Mouse (Mus musculus) adrenal gland, postnatal 36 days (tissue): ENCODE measurements around the gene Srek1ip1. TPM values are rescaled to one million over a fixed set of nuclear protein-coding genes. Genes with fewer than 3 reads are reported as not detected.

Source experiments
- DNase-seq, 2 experiments: peaks; one replicate each; pipeline ENCODE4 v3.0.0; 2021; ENCODE audit warnings: mixed read lengths in 1 of 2
- long read RNA-seq, 2 experiments: library from polyadenylated mRNA; stranded (forward); transcript quantifications; one replicate each; pipeline ENCODE4 v2.0.0; 2021; ENCODE audit warnings: borderline sequencing depth in 2 of 2
- total RNA-seq, 2 experiments: library from RNA; stranded (reverse); gene quantifications; 2 replicates each; pipeline ENCODE4 v1.2.3; 2021

Gene Srek1ip1
- total RNA-seq, result 10 to 100 TPM; 19.3 to 19.6 TPM
- long read RNA-seq, experiment 1, transcript Srek1ip1-201 (5 exons, 2,365 nt), result major isoform, 14 of 20 reads
- long read RNA-seq, experiment 1, partial matches to known transcripts, result 3 of 20 reads
- long read RNA-seq, experiment 1, other reads (novel, unspliced or antisense), result 3 of 20 reads
- long read RNA-seq, experiment 2, transcript Srek1ip1-201 (5 exons, 2,365 nt), result major isoform, 9 of 9 reads
- long read RNA-seq, experiment 2, partial matches to known transcripts, result 0 of 9 reads
- long read RNA-seq, experiment 2, other reads (novel, unspliced or antisense), result 0 of 9 reads

DNA sequence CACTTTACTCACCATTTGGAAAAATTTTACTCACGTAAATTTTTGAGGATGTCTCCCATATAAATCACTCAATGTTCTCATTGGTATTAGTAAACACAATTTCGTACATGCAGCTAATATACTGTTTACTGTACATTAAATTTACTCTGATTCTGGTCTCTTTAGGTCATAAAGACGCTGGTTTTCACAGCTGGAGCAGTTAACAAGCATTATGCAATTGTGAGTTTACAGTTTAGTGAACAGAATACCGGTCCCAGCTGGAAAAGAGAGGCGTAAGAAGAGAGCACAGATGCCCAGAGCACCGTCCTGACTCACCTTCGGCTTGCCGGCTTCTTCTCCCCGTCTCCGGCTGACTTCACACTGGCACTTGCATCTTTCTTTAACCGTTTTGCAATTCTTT is at the start of gene Srek1ip1:
Srek1ip1 (plus strand) TSS at position 301 of the 400 bp plus-strand sequence.
- no peak for DNase-seq

DNA sequence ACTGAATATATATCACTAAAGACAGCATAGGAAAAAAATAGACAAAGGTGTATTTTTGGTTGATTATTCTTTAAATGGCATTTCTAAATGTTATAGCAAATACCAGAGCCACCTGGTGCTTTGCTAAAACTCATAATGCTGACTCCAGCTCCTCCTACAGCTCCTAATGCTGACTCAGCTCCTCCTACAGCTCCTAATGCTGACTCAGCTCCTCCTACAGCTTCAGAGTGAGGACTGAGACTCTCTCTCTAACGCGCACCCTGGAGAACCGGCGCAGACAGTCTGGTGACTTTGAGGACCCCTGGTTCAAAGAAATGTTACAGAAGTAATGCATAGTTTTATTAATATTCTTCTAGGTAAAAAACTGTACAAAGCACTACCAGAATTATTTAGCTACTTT is 49.4 kb upstream of the Srek1ip1 start:
- no peak for DNase-seq

DNA sequence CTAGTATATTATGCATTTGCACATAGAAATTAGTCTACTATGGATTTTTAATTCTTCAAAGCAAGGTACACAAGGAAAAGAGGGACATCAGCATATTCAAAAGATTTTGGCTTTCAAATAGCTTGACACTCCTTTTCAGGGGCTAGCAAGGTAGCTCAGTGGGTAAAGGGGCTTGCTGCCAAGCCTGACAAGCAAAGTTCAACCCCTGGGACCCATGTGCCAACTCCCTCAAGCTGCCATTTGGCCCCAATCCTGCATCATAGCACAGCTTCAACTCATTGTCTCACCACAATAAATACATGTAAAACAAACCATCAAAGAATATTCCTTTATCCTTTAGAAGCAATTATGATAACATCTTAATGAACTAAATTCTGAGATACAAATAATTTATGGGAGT is 45.3 kb upstream of the Srek1ip1 start:
- no peak for DNase-seq

DNA sequence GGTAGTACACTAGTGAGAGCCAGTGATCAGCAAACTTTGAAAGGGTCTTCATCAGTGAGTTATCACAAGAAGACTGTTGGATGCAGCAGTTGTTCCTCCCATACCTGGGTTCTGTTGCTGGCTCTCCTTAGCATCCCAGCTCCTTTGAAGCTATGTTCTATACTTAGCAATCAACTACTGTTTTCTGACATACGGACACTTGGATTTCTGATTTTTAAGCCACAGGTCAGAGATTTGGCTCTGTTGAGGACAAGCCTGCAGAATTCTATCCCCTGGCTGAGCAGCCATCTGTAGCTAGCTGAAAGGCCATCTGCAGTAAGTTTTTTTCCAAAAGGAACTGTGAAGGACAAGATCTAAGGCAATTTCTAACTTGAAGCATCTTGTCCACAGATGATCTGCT is 32.9 kb upstream of the Srek1ip1 start:
- DNase-seq, result no peak

DNA sequence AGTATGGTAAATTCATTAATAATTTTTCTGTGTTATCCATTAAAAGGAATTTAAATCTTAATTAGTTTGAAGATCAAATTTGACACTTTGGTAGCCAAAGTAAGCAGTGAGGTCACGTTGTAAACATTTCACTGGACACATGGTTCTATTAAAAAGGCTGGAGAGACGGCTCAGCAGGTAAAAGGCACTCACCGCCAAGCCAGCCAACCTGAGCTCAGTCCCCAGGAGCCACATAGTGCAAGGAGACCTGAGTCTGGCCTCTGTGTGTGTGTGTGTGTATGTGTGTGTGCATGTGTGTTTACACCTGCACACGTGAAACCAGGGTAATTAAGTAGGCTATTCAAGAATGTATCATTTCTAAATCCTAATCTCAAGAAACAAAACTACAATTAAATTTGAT is 29.9 kb upstream of the Srek1ip1 start:
- DNase-seq, result no peak

DNA sequence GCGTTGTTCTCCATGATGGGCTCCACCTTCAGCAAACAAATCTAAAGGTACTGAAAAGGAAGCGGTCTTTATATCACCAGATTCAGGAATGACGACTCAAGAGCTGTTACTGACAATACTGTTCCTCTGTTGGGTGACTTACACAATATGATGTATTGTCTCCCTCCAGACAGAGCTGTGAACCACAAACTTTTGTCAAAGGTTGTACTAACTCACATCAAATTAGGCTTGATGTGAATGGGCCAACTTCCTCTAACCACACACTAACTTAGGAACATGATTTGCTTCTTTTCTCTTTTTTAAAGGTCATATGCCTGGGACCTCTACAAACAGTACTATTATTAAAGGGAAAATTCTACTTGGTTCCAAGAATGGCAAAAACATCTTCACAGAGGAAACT is 29.1 kb upstream of the Srek1ip1 start:
- DNase-seq, result no peak

DNA sequence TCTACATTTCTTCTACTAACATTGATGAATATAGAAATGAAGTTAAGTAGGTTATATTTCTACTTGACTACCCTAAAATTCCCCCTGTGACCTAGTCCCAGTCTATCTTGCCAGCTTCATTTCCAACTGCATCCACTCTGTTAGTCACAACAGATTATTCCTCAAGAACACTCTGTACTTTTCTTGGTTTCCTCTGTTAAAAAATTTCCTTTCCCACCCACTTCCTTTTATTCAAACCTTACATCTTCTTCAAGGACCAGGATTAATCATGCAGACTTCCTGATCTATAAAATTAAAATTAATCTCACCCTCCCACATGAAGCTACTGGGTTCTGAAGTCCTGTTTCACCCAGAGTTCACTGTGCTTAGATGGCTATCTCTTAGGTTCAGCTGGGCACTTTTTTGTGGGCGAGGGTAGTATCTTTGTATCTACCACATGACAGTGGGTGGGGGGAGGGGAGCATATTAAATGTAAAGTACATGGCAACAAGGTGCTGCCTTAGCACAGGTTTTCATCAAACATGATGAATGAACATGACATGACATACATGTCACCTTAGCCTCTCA is 13.1 kb upstream of the Srek1ip1 start:
- DNase-seq, result no peak

DNA sequence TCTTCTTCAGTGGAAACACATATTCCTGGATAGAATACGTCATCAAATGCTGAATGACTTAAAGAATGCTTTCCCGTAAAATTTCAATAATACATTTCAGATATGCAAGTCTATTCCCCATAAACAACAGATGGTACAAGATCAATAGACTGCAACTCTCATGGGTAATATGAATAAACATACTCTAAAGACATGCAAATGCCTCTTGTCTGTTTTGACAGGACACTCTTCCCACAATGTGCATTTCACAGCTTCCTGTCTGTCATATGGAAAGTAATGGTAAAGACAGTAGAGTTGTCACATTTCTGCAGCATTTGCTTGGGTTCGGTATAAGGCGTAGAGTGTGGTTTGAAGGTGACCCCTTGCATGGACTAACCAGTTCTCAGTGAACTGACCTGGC is 5.0 kb upstream of the Srek1ip1 start:
- no peak for DNase-seq

DNA sequence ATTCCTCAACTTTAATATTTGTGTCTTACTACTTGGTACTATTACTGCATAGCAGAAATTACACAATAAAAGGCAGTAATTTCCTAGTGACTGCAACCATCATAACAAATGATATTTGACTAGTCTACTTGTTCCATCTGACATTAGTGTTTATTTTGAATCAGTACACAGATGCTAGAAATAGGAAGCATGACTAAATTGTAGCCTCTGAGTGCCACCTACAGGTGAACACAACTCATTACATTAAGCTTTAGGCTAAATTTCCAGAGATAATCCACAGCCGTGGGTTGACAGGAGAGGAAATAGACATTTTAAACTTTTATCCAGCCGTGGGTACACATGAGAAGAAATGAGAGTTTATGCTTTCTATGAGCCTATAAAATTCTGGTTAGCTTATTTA is 2.6 kb upstream of the Srek1ip1 start:
- DNase-seq, result peak; percentile 2 to 35

DNA sequence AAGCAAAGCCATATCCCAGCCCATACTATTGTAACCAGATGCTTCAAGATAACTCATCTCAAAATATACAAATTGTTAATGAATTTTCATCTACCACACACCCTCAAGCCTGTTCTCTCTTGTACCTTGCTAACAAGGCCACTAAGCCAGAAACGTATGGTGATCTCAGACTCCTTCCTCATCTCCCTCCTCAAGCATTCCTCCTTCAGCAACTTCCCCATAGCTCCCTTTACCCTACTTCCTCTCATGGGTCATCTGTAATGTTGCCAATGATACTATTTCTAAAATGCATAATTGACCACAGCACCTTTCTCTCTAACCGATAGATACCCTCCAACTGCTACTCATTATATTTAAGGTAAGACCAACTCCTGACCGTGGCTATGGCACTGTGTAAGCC is 2.1 kb downstream of the Srek1ip1 start:
- no peak for DNase-seq

DNA sequence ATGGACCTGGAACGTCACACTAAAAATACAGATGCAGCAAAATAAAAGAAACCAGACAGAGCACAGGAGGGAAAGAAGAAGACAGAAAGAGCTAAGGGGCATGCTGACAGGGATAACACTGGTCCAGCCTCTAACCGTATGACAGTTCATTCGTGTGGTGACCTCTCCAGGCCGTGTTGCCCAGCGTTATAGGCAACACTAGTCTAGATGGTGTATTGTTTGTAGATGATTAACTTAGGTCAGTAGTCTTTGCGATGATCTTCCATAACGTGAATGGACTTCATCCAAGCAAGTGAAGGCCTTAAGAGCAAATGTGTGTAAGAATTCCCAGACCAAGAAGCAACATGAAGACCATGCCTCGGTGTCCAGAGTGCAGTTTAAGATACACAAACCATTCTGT is 6.8 kb downstream of the Srek1ip1 start:
- DNase-seq, result no peak

DNA sequence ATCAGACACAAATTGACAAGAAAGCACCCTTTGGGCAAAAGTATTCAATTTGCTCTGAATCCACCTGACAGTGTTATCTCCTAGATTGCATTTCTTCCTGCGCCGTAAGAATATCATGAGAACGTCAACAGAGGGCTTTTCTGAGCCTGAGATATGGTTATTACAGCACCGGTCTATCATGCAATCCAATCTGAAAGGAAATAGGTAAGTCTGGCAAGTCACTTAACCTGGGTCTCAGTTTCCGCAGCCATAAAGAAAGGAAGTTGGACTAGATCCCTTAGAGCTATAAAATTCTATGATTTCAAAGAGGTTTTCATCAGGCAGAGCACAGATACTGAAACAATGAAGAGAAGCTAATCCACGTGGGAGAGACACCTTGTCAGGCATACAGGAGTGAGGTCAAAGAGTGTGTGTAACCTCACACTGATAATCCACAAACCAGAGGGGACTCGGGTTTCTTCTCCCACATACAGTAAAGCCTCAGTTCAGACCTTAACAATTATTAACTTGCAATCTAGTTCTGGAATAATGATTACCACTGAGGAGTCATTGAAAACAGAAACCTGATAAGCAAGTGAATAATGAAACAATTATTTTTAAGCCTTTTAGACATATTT is 7.4 kb downstream of the Srek1ip1 start:
- no peak for DNase-seq

DNA sequence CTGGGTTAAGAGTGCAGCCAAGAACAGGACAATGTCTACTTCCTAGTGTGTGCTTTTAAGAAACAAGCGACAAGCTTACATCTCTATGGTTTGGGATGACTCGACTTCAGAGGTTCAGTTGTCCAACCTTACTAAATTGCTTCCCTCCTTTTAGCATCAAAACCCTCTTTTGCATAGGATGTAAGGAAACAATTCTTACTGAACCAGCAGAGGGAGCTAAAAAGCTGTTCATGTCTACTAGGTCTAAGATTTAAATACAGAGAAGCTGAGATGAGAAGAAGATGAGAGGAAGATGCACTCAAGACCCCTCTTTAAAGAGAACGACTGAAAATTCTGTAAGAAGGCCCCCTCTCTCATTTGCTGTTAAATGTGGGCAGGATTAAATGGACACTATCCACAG is 13.4 kb downstream of the Srek1ip1 start:
- no peak for DNase-seq

DNA sequence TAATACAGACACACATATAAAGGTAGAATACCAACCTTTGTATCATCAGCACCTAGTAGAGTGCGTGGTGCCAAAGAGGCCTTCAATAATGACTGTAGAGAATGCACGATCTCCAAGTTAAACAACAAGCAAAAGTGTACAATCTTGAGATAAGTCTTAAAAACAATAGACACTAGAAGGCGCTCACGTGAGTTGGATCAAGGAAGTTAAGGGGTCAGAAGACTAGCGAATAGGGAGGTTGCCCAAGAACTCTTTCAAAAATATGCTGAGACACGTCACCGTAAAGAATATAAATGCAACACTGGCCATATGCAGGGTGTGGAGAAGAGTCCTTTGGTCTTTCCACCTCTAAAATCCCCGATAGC is 24.0 kb downstream of the Srek1ip1 start:
- DNase-seq, result no peak

DNA sequence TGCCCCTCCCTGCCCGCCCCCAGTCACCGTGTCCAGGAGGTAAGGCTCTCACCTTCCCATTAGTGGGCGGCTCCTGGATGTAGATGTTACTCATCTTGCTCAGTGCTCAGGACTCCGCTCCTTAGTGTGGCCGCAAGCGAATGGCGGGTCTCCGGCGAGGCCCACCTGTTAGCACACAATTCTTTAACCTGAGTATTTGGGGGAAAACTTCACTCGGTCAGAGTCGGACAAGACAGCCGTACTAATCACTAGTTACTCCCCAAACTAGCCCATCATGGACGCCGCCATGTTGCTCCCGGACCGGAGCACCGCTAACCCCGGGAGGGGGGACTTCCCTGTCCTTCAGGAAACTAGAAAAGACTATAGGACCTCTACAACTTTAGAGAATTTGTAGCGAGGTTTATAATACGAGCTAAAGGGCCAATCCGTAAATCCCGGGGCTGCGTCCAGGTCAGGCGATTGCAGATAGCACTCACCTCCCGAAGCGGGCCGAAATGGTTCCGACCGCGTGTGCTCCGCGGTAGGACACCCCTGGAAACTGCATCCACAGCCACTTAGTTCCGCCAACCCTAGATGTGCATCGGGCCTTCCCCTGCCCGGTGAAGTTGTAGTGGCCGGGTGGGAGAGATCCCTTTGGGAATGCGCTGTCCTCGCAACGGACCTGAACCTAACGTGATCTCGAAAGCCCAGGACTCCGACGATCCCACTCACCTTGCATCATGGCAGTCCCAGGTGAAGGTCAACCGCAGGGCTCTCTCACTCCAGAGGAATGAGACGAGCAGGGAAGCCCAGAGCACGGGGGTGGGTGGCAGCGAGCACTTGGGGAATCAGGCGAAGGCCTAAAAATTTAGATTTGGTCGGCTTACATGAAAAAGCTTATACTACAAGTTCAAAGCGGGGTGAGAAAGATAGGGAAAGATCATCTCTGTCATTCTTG is 24.6 kb downstream of the Srek1ip1 start, which contains the start of gene Cwc27:
Cwc27 (minus strand) TSS at position 508 of the 937 bp plus-strand sequence.
- DNase-seq, result peak; percentile 79 to 82

DNA sequence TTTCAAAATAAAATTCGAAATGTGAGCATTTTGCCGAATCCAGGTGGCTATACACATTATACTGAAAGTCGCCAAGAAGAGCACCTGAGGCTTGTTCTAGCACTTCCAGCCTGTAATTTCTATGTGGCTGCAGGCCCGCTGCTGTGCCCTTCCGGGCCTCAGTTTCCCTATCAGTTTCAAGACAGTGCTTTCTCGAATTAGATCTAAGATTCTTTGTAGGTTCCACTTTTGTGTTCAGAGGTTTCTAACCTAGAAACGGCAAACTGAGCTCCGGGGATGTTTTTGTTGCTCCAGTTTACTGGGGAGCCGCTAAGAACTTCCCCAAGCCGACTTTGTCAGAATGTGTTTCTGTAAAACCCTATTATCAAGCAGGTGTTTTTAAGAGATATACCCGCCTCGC is 25.4 kb downstream of the Srek1ip1 start:
- DNase-seq, result no peak

DNA sequence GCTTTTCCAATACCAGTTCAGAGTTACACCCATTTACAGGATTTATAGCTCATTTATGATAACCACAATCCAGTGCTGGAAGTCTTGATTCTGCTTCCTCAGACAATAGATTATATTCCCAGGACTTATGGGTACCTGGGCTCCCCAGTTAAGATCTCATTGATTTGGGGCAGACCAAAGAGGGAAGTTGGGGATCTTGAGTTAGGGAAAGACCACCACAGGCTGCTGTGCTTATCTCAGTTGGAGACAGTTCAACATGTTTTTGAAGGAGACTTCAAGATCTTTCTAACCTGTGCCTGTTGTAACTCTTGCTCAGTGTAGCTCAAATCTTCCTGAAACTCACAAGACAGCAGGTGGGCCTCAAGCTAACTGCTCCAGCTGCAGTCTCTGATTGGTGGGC is 28.9 kb downstream of the Srek1ip1 start:
- no peak for DNase-seq

DNA sequence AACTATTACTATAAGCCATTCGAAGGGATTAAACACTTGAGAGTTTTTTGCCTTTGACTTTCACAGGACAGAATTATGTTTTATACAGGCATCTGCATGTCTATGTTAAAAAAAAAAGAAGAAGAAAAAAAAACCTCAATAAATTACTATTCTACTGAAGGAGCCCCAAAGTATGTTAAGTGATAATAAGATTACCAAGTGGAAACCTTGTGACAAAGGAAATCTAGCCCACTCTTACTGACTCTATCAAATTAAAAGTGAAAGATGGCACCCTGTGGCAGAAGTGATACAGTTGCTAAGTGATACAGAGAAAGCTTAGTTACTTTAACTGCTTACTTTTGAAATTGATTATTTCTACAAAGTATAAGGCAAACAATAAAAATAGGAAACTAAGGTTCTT is 29.6 kb downstream of the Srek1ip1 start:
- no peak for DNase-seq

DNA sequence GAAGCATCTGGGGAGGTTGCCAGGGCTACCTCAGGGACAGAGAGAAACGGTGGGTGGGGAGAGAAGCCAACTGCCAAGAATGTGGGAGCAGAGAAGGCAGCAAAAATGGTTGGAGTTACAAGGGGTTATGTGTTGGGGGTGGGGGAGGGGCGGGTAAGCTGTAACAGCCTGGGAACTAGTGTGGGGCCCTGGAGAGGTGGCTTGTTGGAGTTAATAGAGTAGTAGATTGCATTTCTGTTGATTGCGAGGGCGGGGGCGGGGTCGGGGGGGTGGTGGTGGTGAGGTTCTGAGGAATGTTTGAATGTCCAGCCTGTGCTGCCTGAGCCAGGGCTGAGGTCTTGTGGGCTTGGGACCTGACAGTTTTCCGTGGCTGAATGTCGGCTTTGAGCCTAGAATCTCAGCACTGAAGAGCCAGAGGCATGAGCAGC is 30.1 kb downstream of the Srek1ip1 start:
- no peak for DNase-seq

DNA sequence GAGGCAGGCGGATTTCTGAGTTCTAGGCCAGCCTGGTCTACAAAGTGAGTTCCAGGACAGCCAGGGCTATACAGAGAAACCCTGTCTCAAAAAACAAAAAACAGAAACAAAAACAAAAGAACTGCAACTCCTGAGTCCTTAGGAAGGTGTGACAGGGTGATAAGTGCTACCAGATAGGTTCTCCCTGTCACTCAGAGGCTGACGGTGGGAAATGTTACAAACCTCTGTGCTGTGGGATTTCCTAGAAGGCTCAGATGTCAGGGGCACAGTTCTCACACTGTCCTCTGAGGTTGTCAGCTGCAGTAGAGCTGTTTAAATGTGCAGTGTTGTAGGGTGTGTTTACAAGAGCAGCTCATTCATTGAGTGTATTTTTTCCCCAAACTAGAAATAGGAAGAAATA is 33.2 kb downstream of the Srek1ip1 start:
- no peak for DNase-seq

DNA sequence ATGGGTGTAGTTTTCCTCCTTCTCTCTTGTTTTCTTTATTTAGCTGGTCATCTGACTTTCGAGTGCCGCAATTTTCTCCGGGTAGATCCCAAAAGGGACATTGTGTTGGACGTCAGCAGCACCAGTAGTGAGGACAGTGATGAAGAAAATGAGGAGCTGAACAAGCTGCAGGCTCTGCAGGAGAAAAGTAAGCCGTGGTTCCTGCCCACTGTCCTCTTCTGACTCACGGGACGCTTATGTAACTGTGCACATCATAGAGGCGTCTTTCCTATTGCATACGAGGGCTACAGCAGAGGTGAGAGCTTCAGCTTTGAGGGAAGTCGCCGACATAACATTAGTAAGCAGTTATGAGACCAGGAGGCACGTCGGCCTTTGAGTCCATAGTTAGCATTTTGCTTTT is 40.5 kb downstream of the Srek1ip1 start:
- DNase-seq, result no peak

DNA sequence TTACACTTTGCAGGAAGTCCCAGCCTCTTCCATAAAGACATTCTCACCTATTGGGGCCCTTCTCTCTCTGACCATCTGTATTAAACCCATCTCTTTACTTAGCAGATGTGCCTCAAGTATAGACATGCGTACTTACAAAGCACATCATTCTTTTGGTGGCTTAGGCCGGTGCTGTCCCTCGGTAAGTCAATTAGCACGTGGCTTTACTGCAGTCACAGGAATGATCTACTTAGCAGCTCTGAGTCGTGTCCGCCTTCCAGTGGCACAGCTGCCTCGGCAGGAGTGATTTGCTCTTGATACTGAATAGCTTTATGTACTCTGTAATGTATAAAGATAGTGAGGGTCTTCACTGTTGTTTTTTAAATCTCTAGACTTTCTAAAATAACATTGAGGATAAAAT is 45.3 kb downstream of the Srek1ip1 start:
- no peak for DNase-seq

DNA sequence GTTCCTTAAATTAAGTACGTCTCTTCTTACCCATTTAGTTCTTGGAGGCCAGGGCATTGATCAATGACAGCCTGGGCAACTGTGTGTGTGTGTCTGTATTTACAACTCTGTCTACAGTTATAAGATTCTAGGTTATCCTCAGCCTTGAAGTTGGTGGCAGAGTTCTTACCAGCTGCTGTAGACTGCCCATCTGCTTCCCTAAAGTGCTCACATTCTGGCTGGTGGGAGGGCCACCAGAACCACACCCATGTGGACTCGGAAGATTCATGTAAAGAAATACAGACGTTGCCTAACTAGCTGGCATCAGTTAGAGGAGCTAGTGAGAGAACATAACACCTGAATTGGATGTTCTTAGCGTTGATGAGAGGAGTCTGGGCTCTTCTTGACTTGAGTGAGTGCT is 49.7 kb downstream of the Srek1ip1 start:
- DNase-seq, result no peak
